Mouse (Mus musculus) cortical plate, adult 2 months (tissue): Measurements from ENCODE around the gene Zfp809.

Experiments used
- CTCF ChIP-seq: fragments of 200-500 bp; IDR thresholded peaks from 2 replicates; pipeline ENCODE4 v1.5.1; 2011; ENCODE audit warnings: mild to moderate bottlenecking, control low read depth, low read length; ENCODE audit not compliant: insufficient read depth; ENCODE audit errors: extremely low read depth
- POLR2A ChIP-seq: fragments of 200-500 bp; IDR thresholded peaks from 2 replicates; pipeline ENCODE4 v1.6.1; 2011; ENCODE audit warnings: mild to moderate bottlenecking, low read length, control low read depth; ENCODE audit not compliant: insufficient read depth; ENCODE audit errors: extremely low read depth

DNA sequence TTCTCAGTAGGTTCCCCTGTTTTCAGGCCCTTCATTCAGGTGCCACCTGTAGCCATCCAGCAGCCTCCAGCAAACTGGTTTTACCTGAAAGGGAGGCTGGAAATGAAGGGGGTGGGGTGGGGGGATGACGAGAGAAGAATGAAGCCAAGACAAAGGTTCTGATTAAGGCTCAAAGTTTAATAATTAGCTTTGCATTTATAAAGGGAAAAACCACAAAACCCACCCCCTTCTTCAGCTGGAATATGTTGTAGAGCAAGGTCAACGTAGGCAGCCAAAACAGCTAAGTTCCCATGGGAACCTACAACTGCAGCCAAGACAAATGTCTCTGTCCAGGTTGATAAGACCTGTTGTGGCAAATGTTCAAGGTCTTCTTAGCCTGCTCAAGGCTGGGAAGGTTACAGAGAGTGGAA lies 11.7 kb upstream of the Zfp809 start:
- TF ChIP-seq POLR2A (no peak), CTCF (no peak)
